Mouse (Mus musculus): ENCODE results near the gene Mrpl47. TPM values are rescaled to one million over a fixed set of nuclear protein-coding genes. Genes with fewer than 3 reads are reported as not detected.
"Not testable (repeated sequence)": the region's sequence is repeated elsewhere in the genome, so short reads cannot be mapped to it uniquely, and the experiment has no call there.

Gene Mrpl47
- total RNA-seq (2021), result 10 to 100 TPM; 22.2 to 22.8 TPM
- long read RNA-seq, experiment 1, transcript Mrpl47-201 (7 exons, 3,364 nt), result major isoform, 9 of 12 reads
- long read RNA-seq, experiment 1, partial matches to known transcripts, result 0 of 12 reads
- long read RNA-seq, experiment 1, other reads (novel, unspliced or antisense), result 3 of 12 reads
- long read RNA-seq, experiment 2, transcript Mrpl47-201 (7 exons, 3,364 nt), result major isoform, 8 of 9 reads
- long read RNA-seq, experiment 2, partial matches to known transcripts, result 1 of 9 reads
- long read RNA-seq, experiment 2, other reads (novel, unspliced or antisense), result 0 of 9 reads

- no peak; the same call in 1 of the 2 replicates for TF ChIP-seq CTCF (IDR thresholded peaks at IDR 0.05)
- Histone ChIP-seq H3K4me3 (peak within 1 kb of the TSS; percentile 96), H3K27ac (peak within 1 kb of the TSS; percentile 98)
- no peak for DNase-seq (ENCODE audit: extremely low spot score in 1 of 2, low spot score in 2 of 2)
- intact Hi-C loops (cut with DNase I), result loop anchor here (2.0 kb wide), 3 partner anchors 28 to 1062 kb away; partner anchors contain the start of genes Ttc14 and Usp13
These were observed at the start of gene Mrpl47 for GRCm38 (mm10) chr3:32737172-32737655. Gene Mrpl47 (minus strand): TSS chr3:32737605.

GRCm38 (mm10) chr3:32770781-32771180 lies 33.4 kb upstream of the Mrpl47 start:
- H3K4me3 ChIP-seq, result no peak overlapping the region
- no peak overlapping the region for H3K27ac ChIP-seq
- no peak for DNase-seq (ENCODE audit: extremely low spot score in 1 of 2, low spot score in 2 of 2)
- intact Hi-C loops (cut with DNase I), result no loop called here
- TF ChIP-seq CTCF (IDR thresholded peaks at IDR 0.05), result no peak

DNA sequence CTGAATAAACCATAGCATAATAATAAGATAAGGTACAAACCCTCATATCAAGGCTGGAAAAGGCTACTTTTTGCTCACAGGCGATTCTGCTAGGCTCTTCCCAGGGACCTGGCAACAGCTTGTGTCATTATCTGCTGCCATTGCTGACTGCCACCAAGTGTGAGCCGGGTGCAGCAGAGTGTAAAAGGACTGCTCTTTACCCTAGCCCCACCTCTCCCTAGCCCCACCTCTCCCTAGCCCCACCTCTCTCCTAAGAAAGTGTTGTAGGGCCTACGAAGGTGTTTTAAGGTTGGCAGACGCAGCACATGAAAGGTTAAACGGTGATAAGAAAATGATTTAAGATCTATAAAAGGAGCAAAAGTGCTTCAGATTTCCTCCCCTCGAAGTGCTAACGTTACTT lies 26.5 kb upstream of the Mrpl47 start:
- H3K4me3 ChIP-seq, result no peak overlapping the region
- H3K27ac ChIP-seq, result no peak overlapping the region
- no peak for TF ChIP-seq CTCF (IDR thresholded peaks at IDR 0.05)
- intact Hi-C loops (cut with DNase I), result no loop called here
- no peak for DNase-seq (ENCODE audit: extremely low spot score in 1 of 2, low spot score in 2 of 2)

- intact Hi-C loops (cut with DNase I), result no loop called here
- Histone ChIP-seq H3K4me3 (no peak overlapping the region), H3K27ac (no peak overlapping the region)
- DNase-seq (ENCODE audit: extremely low spot score in 1 of 2, low spot score in 2 of 2), result no peak
- no peak for TF ChIP-seq CTCF (IDR thresholded peaks at IDR 0.05)
These were observed 25.6 kb upstream of the Mrpl47 start for GRCm38 (mm10) chr3:32762962-32763361.

DNA sequence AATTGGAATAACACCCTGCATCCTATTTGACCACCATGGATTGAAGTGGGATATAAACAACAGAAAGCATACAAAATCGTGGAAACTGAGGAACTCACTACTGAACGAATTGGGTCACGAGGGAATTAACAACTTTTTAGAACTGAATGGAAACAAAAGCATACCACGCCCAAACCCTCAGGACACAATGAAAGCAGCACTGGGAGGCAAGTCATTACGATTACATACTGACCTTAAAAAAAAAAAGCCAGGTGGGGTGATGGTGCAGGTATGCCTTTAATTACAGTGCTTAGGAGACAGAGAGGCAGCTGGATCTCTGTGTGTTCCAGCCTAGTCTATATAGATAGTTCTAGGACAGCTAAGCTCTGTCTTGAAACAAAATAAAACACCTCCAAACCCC lies 21.8 kb upstream of the Mrpl47 start:
- DNase-seq (ENCODE audit: extremely low spot score in 1 of 2, low spot score in 2 of 2), result no peak
- intact Hi-C loops (cut with DNase I), result loop anchor here (5.0 kb wide), 1 partner anchor 53 kb away; no protein-coding TSS in a partner anchor
- no peak for TF ChIP-seq CTCF (IDR thresholded peaks at IDR 0.05)
- Histone ChIP-seq H3K4me3 (no peak overlapping the region), H3K27ac (no peak overlapping the region)

GRCm38 (mm10) chr3:32754384-32754915 lies 17.0 kb upstream of the Mrpl47 start:
- Histone ChIP-seq H3K27ac (no peak overlapping the region), H3K4me3 (no peak overlapping the region)
- intact Hi-C loops (cut with DNase I), result no loop called here
- no peak for DNase-seq (ENCODE audit: extremely low spot score in 1 of 2, low spot score in 2 of 2)
- no peak for TF ChIP-seq CTCF (IDR thresholded peaks at IDR 0.05)

DNA sequence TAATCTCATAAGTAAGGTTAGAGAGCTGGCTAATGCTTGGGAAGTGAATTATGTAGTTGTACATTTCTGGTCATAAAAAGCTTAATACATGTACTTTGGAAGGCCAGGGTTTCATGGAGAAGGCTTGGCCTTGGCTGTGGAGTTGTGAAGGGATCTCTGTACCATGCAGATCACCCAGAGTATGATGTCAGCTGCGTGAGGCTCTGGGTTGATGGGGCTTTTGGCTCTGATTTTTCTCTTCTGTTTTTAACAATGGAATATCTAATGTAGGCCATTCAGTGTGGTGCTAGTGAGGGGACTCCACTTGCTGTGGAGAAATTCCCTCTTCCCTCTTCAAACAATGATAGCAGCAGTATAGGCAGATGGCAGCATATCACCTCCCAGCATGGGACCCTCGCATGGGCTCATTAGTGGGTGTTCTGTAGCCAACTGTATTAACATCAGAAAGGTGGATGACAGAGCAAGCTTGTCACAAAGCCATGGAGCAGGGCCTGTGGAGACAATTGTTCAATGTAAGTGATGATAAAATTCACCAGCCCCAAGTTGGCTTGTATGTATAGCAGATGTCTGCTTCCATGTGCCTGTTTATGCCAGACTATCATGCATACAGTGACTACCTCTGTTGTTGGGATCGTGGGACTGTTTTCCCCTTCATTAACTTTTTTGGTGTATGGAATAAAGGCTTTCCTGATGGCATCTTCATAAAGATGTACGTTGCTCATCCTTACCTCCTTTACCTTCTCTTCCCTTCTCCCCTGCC lies 12.6 kb upstream of the Mrpl47 start:
- H3K27ac ChIP-seq, result no peak overlapping the region
- TF ChIP-seq CTCF (IDR thresholded peaks at IDR 0.05), result no peak
- no peak for DNase-seq (ENCODE audit: extremely low spot score in 1 of 2, low spot score in 2 of 2)
- no peak overlapping the region for H3K4me3 ChIP-seq
- intact Hi-C loops (cut with DNase I), result no loop called here

DNA sequence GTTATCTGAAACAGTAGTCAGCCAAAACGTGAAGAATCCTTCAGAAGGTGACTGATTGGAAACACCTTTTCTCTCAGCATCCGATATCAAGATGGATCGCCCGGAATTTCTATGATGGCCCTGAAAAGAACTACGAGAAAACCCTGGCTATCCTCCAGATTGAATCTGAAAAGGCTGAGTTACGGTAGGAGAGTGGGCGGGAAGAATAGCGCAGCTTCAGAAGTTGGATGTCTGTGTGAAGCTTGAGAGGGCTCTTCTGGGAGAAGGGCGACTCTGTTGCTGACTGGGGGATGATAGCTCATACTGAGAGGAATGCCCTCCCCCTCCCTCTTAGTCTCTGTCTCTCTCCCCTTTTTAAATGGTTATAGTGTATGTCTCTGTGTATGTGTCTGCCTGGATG lies 11.0 kb upstream of the Mrpl47 start:
- H3K27ac ChIP-seq, result no peak overlapping the region
- DNase-seq (ENCODE audit: extremely low spot score in 1 of 2, low spot score in 2 of 2), result no peak
- no peak for TF ChIP-seq CTCF (IDR thresholded peaks at IDR 0.05)
- no peak overlapping the region for H3K4me3 ChIP-seq
- intact Hi-C loops (cut with DNase I), result no loop called here

DNA sequence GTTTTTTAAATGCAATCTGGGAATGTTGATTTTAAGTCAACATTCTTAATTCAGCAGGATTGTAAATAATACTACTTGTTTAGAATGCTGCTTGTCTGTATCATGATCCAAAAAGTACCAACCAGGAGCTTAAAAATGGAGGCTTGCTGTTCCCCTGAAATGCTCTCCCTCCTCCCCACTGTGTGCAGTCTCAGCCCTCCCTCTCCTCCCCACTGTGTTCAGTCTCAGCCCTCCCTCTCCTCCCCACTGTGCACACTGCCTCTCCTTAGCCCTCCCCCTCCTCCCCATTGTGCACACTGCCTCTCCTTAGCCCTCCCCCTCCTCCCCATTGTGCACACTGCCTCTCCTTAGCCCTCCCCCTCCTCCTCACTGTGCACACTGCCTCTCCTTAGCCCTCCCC lies 8.0 kb upstream of the Mrpl47 start:
- intact Hi-C loops (cut with DNase I); H3K27ac ChIP-seq; H3K4me3 ChIP-seq; DNase-seq (ENCODE audit: extremely low spot score in 1 of 2, low spot score in 2 of 2): not testable (repeated sequence)

DNA sequence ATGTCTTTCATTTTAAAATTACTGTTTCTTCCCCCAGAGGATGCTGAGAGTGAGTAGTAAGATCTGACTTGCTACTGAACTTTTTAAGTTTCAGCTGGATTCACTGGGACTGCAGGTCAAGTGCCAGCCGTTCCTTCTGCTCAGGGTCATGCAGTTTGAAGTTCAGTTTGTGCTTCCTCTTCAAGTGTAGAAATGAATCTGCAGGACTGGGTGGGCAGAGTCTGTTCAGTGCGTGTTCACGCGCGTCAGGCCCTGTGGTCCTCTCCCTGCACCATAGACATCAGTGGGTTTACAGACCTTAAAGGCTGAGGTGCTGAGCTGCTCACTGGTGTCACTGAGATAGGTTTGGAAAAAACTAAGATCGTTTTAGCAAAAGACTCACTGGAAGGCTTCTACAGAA lies 7.6 kb upstream of the Mrpl47 start:
- H3K27ac ChIP-seq, result no peak overlapping the region

GRCm38 (mm10) chr3:32742276-32742780 lies 4.9 kb upstream of the Mrpl47 start:
- no peak for TF ChIP-seq CTCF (IDR thresholded peaks at IDR 0.05)
- H3K4me3 ChIP-seq, result no peak overlapping the region
- no peak for DNase-seq (ENCODE audit: extremely low spot score in 1 of 2, low spot score in 2 of 2)
- no peak overlapping the region for H3K27ac ChIP-seq
- intact Hi-C loops (cut with DNase I), result no loop called here

More for the DNA sequence above, 7.6 kb upstream of the Mrpl47 start:
- intact Hi-C loops (cut with DNase I), result no loop called here
- DNase-seq (ENCODE audit: extremely low spot score in 1 of 2, low spot score in 2 of 2), result no peak
- no peak overlapping the region for H3K4me3 ChIP-seq
- TF ChIP-seq CTCF (IDR thresholded peaks at IDR 0.05), result no peak

- no peak for TF ChIP-seq CTCF (IDR thresholded peaks at IDR 0.05)
- DNase-seq (ENCODE audit: extremely low spot score in 1 of 2, low spot score in 2 of 2), result no peak
- Histone ChIP-seq H3K4me3 (no peak overlapping the region), H3K27ac (no peak overlapping the region)
- intact Hi-C loops (cut with DNase I), result no loop called here
These were observed 1.1 kb upstream of the Mrpl47 start for GRCm38 (mm10) chr3:32738549-32738948.

Measured in left cerebral cortex, adult 2 months (tissue).